Mouse (Mus musculus) lung, postnatal 0 days (tissue): ENCODE measurements around the gene Rps6ka1.

Experiments
- CTCF ChIP-seq: IDR thresholded peaks from 2 replicates; pipeline ENCODE4 v1.5.1; 2016; ENCODE audit warnings: antibody characterized with exemption, mild to moderate bottlenecking
- EP300 ChIP-seq: IDR thresholded peaks from 2 replicates; pipeline ENCODE4 v1.6.1; 2016; ENCODE audit warnings: antibody characterized with exemption, mild to moderate bottlenecking, control low read depth

GRCm38 (mm10) chr4:133879145-133879902, 8.3 kb downstream of the Rps6ka1 start:
- no peak for TF ChIP-seq CTCF
- no peak for TF ChIP-seq EP300
